Mouse (Mus musculus): ENCODE measurements at regions not wholly inside any gene's neighbourhood (a gene's known extent, or its start where the extent isn't known, plus 50 kb on each side); places are given as distances from the start of the nearest gene placed in this dataset.

DNA sequence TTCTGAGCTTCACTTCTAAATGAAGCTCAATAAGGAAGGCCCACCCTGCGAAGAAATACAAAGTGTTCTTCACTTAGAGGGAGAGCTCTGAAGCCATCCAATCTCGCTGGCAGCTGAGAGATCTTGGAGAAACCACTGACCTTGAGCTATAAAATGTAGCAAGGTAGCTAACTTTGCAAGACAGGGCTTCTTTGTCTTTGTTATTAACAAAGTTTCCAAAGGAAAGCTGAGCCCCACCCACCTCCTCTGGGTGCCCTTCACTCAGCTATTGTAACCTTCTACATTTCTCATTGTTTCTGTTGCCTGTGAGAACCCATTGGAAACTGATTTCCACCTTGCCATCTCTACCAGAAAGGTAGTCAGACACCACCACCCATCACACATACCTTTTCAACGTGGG lies 57.2 kb upstream of the Usp9x start:
- H3K27me3 ChIP-seq (ENCODE audit: control insufficient read depth, insufficient read depth, low read length): no peaks in the 10 kb centered on the region
- no peak for DNase-seq
- whole genome bisulfite sequencing: 87% methylated on average over 3 of the region's 3 CpGs
- TF ChIP-seq POLR2A (IDR thresholded peaks at IDR 0.05; ENCODE audit: control insufficient read depth, extremely low read depth, insufficient read depth, low read length, poor library complexity) (no peak), CTCF (IDR thresholded peaks at IDR 0.05; ENCODE audit: borderline replicate concordance, control insufficient read depth, extremely low read depth, insufficient read depth, low read length, poor library complexity) (no peak)
- H3K4me1 ChIP-seq (replicated peaks; ENCODE audit: control insufficient read depth, insufficient read depth, low read length): no peaks in the 10 kb centered on the region
- no peak overlapping the region for H3K27ac ChIP-seq (ENCODE audit: control insufficient read depth, insufficient read depth, low read length)
- no peak overlapping the region for H3K4me3 ChIP-seq (ENCODE audit: control insufficient read depth, insufficient read depth, low read length)
- H3K36me3 ChIP-seq (ENCODE audit: control insufficient read depth, insufficient read depth, low read length): no peaks in the 10 kb centered on the region

DNA sequence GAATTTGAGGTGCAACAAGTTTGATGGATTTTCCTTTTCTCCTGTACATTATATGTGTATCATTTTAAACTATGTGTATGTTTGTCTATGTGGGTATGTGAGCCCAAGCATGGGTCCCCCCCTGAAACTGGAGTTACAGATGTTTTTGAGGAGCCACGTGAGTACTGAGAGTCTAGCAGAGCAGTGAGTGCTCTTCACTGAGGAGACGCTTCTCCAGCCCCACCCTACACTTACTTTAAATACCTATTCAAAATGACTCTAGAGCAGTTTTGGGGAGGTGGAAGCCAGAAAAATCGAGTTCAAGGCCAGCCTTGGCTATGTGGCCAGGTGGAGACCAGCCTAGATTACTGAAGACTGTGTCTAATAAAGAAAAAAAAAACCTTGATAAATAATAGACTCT lies 58.2 kb upstream of the Usp9x start:
- H3K27me3 ChIP-seq (ENCODE audit: control insufficient read depth, insufficient read depth, low read length): no peaks in the 10 kb centered on the region
- no peak overlapping the region for H3K4me3 ChIP-seq (ENCODE audit: control insufficient read depth, insufficient read depth, low read length)
- TF ChIP-seq CTCF (IDR thresholded peaks at IDR 0.05; ENCODE audit: borderline replicate concordance, control insufficient read depth, extremely low read depth, insufficient read depth, low read length, poor library complexity) (no peak), POLR2A (IDR thresholded peaks at IDR 0.05; ENCODE audit: control insufficient read depth, extremely low read depth, insufficient read depth, low read length, poor library complexity) (no peak)
- H3K36me3 ChIP-seq (ENCODE audit: control insufficient read depth, insufficient read depth, low read length): no peaks in the 10 kb centered on the region
- H3K4me1 ChIP-seq (replicated peaks; ENCODE audit: control insufficient read depth, insufficient read depth, low read length): no peaks in the 10 kb centered on the region
- no peak overlapping the region for H3K27ac ChIP-seq (ENCODE audit: control insufficient read depth, insufficient read depth, low read length)
- DNase-seq: no peak
- 87% methylated on average over 3 of the region's 3 CpGs for WGBS

DNA sequence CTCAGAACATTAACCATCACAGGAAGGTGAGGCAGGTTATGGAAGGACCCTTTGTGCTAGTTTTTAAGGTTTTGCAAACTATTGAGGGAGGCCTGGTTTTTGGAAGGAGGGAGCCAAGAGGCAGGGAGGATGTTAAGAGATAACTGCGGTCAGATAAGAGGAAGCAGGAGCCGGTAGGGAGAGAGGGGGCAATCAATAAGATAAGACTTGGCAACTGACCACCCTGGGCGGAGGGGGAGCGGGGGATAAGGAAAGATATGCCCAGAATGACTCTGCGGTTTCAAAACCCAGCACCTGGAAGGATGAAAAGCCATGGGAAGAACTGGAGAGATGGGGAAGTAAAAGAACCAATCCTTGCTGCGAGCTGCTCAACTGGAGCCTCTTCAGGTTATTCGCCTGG lies 80.5 kb upstream of the Usp9x start:
- no peaks in the 10 kb centered on the region for H3K27me3 ChIP-seq (ENCODE audit: control insufficient read depth, insufficient read depth, low read length)
- H3K36me3 ChIP-seq (ENCODE audit: control insufficient read depth, insufficient read depth, low read length): no peaks in the 10 kb centered on the region
- H3K4me3 ChIP-seq (ENCODE audit: control insufficient read depth, insufficient read depth, low read length): no peak overlapping the region
- no peak overlapping the region for H3K27ac ChIP-seq (ENCODE audit: control insufficient read depth, insufficient read depth, low read length)
- no peaks in the 10 kb centered on the region for H3K4me1 ChIP-seq (replicated peaks; ENCODE audit: control insufficient read depth, insufficient read depth, low read length)
- no peak for DNase-seq
- no peak for TF ChIP-seq CTCF (IDR thresholded peaks at IDR 0.05; ENCODE audit: borderline replicate concordance, control insufficient read depth, extremely low read depth, insufficient read depth, low read length, poor library complexity)
- TF ChIP-seq POLR2A (IDR thresholded peaks at IDR 0.05; ENCODE audit: control insufficient read depth, extremely low read depth, insufficient read depth, low read length, poor library complexity): no peak
- 54% methylated on average over 7 of the region's 7 CpGs for WGBS

DNA sequence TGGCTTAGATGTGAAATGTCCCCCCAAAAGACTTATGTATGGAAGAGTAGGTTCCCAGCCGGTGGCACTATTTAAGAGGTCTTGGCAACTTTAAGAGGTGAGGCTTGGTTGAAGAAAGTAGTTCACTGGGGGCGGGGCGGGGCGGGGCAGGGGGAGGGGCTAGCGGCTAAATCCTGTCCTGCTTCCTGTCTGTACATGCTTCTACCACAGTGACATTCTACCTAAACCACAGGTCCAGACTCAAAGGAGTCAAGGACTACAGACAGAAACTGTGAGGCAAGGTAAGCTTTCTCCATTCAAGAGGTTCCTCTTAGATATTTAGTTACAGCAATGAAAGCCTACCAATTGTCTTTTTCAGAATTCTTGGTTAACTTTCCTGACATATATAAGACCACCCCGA lies 93.6 kb upstream of the Usp9x start:
- TF ChIP-seq CTCF (IDR thresholded peaks at IDR 0.05; ENCODE audit: borderline replicate concordance, control insufficient read depth, extremely low read depth, insufficient read depth, low read length, poor library complexity): no peak
- Histone ChIP-seq H3K27me3 (ENCODE audit: control insufficient read depth, insufficient read depth, low read length) (no peaks in the 10 kb centered on the region), H3K27ac (ENCODE audit: control insufficient read depth, insufficient read depth, low read length) (no peak overlapping the region), H3K4me1 (replicated peaks; ENCODE audit: control insufficient read depth, insufficient read depth, low read length) (no peaks in the 10 kb centered on the region), H3K36me3 (ENCODE audit: control insufficient read depth, insufficient read depth, low read length) (no peaks in the 10 kb centered on the region), H3K4me3 (ENCODE audit: control insufficient read depth, insufficient read depth, low read length) (no peak overlapping the region)
- 57% methylated on average over 6 of the region's 6 CpGs for WGBS
- DNase-seq: no peak

DNA sequence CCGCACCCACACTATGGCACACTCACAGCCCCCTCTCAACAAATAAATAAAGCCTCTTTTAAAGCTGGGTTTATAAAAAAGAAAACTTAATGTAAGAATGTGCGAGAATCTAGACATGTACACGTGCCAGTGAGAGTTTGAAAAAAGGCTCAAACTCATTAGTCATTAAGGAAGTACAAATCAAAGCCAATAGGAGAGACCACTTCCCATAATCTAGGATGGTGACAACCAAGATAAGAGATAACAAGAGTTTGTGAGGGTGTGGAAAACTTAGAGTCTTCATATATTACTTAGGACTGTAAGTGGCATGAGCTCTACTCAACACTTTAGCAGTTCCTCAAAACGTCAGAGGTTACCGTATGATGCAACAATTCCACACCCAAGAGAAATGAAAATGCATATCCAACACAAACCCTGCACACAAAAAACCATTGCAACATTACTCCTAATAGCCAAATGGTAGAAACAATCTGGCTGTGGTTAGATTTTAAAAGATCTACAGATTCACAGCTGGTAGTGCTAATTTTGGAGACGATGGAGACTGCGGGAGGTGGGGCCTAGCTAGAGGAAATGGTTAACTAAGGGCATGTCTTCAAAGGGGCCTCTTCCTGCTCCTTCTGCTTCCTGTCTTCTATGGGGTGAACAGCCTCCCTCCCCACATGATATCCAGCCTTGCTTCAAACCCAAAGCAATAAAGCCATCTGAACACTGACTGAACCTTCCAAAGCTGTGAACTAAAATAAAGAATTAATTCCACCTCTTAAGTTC lies 102.1 kb upstream of the Usp9x start:
- WGBS: 29% methylated on average over 7 of the region's 7 CpGs
- peak; percentile 6 for DNase-seq
- no peak overlapping the region for H3K27ac ChIP-seq (ENCODE audit: control insufficient read depth, insufficient read depth, low read length)

DNA sequence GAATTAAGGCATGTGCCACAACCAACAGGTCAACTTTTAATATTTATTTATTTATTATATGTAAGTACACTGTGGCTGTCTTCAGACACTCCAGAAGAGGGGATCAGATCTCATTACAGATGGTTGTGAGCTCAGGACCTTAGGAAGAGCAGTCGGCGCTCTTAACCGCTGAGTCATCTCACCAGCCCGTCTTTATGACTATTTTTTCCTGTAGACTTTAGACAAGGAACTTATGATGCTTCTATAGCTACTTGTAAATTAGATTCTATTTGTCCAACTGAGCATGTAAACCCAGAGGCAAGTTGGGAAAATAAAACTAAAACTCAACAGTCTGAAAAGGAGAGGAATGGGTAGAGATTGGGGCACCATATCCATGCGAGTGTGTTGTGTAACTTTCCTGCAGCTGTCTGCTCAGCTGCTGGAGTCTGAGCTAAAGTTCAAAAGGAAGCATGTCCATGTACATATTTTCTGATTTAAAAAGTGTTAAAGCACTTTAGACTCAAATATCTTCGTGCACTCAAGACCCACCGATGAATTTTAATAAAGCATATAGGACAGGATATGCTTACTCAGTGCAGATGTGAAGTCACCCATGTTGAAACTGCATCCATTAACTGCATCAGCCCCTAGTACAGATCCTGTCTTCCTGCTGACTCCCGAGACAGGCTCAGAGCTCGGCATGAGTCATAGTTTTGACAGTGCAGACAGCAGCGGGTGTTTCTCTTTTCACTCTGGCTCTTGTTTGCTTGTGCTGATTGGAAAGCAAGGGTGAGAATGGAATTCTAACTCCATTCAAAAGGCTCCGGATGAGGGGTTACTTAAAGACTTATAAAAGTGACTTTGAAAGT lies 111.6 kb upstream of the Usp9x start:
- Histone ChIP-seq H3K4me1 (replicated peaks; ENCODE audit: control insufficient read depth, insufficient read depth, low read length) (no peaks in the 10 kb centered on the region), H3K4me3 (ENCODE audit: control insufficient read depth, insufficient read depth, low read length) (no peak overlapping the region), H3K27ac (ENCODE audit: control insufficient read depth, insufficient read depth, low read length) (no peak overlapping the region), H3K36me3 (ENCODE audit: control insufficient read depth, insufficient read depth, low read length) (no peaks in the 10 kb centered on the region), H3K27me3 (ENCODE audit: control insufficient read depth, insufficient read depth, low read length) (no peaks in the 10 kb centered on the region)
- TF ChIP-seq CTCF (IDR thresholded peaks at IDR 0.05; ENCODE audit: borderline replicate concordance, control insufficient read depth, extremely low read depth, insufficient read depth, low read length, poor library complexity) (no peak), POLR2A (IDR thresholded peaks at IDR 0.05; ENCODE audit: control insufficient read depth, extremely low read depth, insufficient read depth, low read length, poor library complexity) (no peak)
- 50% methylated on average over 11 of the region's 11 CpGs for WGBS
- no peak for DNase-seq

More for the DNA sequence above, 102.1 kb upstream of the Usp9x start:
- Histone ChIP-seq H3K4me1 (replicated peaks; ENCODE audit: control insufficient read depth, insufficient read depth, low read length) (no peaks in the 10 kb centered on the region; the same call in 1 of the 2 replicates), H3K4me3 (ENCODE audit: control insufficient read depth, insufficient read depth, low read length) (no peak overlapping the region), H3K36me3 (ENCODE audit: control insufficient read depth, insufficient read depth, low read length) (no peaks in the 10 kb centered on the region), H3K27me3 (ENCODE audit: control insufficient read depth, insufficient read depth, low read length) (no peaks in the 10 kb centered on the region)
- no peak for TF ChIP-seq POLR2A (IDR thresholded peaks at IDR 0.05; ENCODE audit: control insufficient read depth, extremely low read depth, insufficient read depth, low read length, poor library complexity)
- TF ChIP-seq CTCF (IDR thresholded peaks at IDR 0.05; ENCODE audit: borderline replicate concordance, control insufficient read depth, extremely low read depth, insufficient read depth, low read length, poor library complexity): no peak

Measured in thymus, adult 2 months (tissue).